Mouse (Mus musculus): ENCODE data around the gene Cd48. TPM values are rescaled to one million over a fixed set of nuclear protein-coding genes. Genes with fewer than 3 reads are reported as not detected.
"Not testable (repeated sequence)": the region's sequence is repeated elsewhere in the genome, so short reads cannot be mapped to it uniquely, and the experiment has no call there.

Cd48 gene
- polyA plus RNA-seq, 1 experiment from 2014 or later: 5.0 TPM

GRCm38 (mm10) chr1:171652734-171653133 lies 29.1 kb upstream of the Cd48 start, which contains the start of gene Slamf7:
TSS of gene Slamf7 (minus strand) at chr1:171653035.
- 86% methylated on average over 5 of the region's 5 CpGs for WGBS
- no peak for ATAC-seq (ENCODE audit: low read depth)

DNA sequence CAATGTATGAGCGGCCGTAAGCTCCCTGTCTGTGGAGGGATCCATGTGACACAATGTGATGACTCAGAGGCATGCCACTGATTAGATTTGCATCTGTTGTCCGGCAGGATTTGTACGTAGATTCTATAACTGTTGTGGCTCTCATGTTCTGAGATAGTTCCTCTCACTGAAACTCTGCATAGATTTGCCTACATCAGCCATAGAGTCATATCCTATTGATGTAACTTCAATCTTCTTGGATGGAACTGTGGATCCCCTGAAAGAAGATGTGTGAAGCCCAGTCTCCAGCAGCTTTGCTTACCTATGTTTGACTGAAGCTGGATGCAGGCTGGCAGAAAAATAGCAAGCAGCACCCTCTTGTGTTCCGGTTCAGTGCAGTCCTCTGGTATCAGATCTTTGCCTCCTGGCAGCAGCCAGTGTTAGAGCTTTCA lies 23.2 kb upstream of the Cd48 start:
- no peak overlapping the region for H3K4me2 ChIP-seq (ENCODE audit: low read depth, low read length)
- no peaks in the 10 kb centered on the region for H3K9me3 ChIP-seq (ENCODE audit: control insufficient read depth, low read length)
- H3K27me3 ChIP-seq (replicated peaks; ENCODE audit: control insufficient read depth, insufficient read depth, low read length): no peaks in the 10 kb centered on the region
- no peak overlapping the region for H3K27ac ChIP-seq (replicated peaks; ENCODE audit: low read depth, low read length)
- ATAC-seq (ENCODE audit: low read depth) (no peak), DNase-seq (ENCODE audit: low spot score) (no peak)
- H3K36me3 ChIP-seq (ENCODE audit: control insufficient read depth, insufficient read depth, low read length): no peaks in the 10 kb centered on the region
- WGBS: 69% methylated on average over 5 of the region's 5 CpGs
- no peak overlapping the region for H3K9ac ChIP-seq (ENCODE audit: low read depth, low read length)
- H3K4me1 ChIP-seq (ENCODE audit: control insufficient read depth, insufficient read depth, low read length): no peaks in the 10 kb centered on the region
- no peak overlapping the region for H3K4me3 ChIP-seq (ENCODE audit: low read depth, low read length)

More at GRCm38 (mm10) chr1:171652734-171653133, 29.1 kb upstream of the Cd48 start, which contains the start of gene Slamf7:
- Histone ChIP-seq H3K27me3 (replicated peaks; ENCODE audit: control insufficient read depth, insufficient read depth, low read length) (no peaks in the 10 kb centered on the region), H3K9ac (ENCODE audit: low read depth, low read length) (no peak within 1 kb of the TSS), H3K4me1 (ENCODE audit: control insufficient read depth, insufficient read depth, low read length) (no peaks in the 10 kb centered on the region), H3K9me3 (ENCODE audit: control insufficient read depth, low read length) (no peaks in the 10 kb centered on the region), H3K4me2 (ENCODE audit: low read depth, low read length) (no peak within 1 kb of the TSS), H3K4me3 (ENCODE audit: low read depth, low read length) (no peak within 1 kb of the TSS), H3K27ac (replicated peaks; ENCODE audit: low read depth, low read length) (no peak within 1 kb of the TSS), H3K36me3 (ENCODE audit: control insufficient read depth, insufficient read depth, low read length) (no peaks in the 10 kb centered on the region)
- DNase-seq (ENCODE audit: low spot score): no peak

- ATAC-seq (ENCODE audit: low read depth) (no peak), DNase-seq (ENCODE audit: low spot score) (no peak)
- no peaks in the 10 kb centered on the region for H3K36me3 ChIP-seq (ENCODE audit: control insufficient read depth, insufficient read depth, low read length)
- no peak overlapping the region for H3K9ac ChIP-seq (ENCODE audit: low read depth, low read length)
- H3K9me3 ChIP-seq (ENCODE audit: control insufficient read depth, low read length): no peaks in the 10 kb centered on the region
- no peaks in the 10 kb centered on the region for H3K4me1 ChIP-seq (ENCODE audit: control insufficient read depth, insufficient read depth, low read length)
- no peak overlapping the region for H3K27ac ChIP-seq (replicated peaks; ENCODE audit: low read depth, low read length)
- WGBS: 87% methylated on average over 1 of the region's 1 CpGs
- H3K4me3 ChIP-seq (ENCODE audit: low read depth, low read length): no peak overlapping the region
- H3K4me2 ChIP-seq (ENCODE audit: low read depth, low read length): no peak overlapping the region
- no peaks in the 10 kb centered on the region for H3K27me3 ChIP-seq (replicated peaks; ENCODE audit: control insufficient read depth, insufficient read depth, low read length)
Observed at GRCm38 (mm10) chr1:171660423-171660822, 21.4 kb upstream of the Cd48 start.

GRCm38 (mm10) chr1:171661482-171661881 lies 20.3 kb upstream of the Cd48 start:
- WGBS: 67% methylated on average over 2 of the region's 2 CpGs

DNA sequence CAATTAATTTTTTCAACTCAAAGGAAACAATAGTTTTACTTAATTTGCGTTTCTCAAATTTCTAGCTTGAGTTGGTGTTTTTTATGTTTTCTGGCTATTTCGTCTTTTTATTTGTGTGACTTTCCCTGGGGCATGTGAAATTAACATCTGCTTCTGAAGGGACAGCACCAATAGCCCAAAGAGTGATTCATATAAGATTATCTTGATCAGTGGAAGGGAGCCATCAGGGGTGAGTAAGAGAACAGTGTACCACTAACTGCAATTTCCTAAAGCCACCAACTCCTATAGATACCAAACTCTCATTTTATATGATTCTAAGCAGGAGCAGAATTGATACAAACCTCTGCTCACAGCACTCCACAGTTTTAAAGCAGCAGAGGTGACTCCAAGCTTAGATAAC lies 18.1 kb upstream of the Cd48 start:
- no peak for ATAC-seq (ENCODE audit: low read depth)
- H3K4me2 ChIP-seq (ENCODE audit: low read depth, low read length): no peak overlapping the region
- WGBS: 81% methylated on average over 2 of the region's 2 CpGs
- no peaks in the 10 kb centered on the region for H3K27me3 ChIP-seq (replicated peaks; ENCODE audit: control insufficient read depth, insufficient read depth, low read length)
- H3K9me3 ChIP-seq (ENCODE audit: control insufficient read depth, low read length): no peaks in the 10 kb centered on the region
- H3K4me3 ChIP-seq (ENCODE audit: low read depth, low read length): no peak overlapping the region
- H3K36me3 ChIP-seq (ENCODE audit: control insufficient read depth, insufficient read depth, low read length): no peaks in the 10 kb centered on the region
- H3K9ac ChIP-seq (ENCODE audit: low read depth, low read length): no peak overlapping the region
- no peak for DNase-seq (ENCODE audit: low spot score)
- no peaks in the 10 kb centered on the region for H3K4me1 ChIP-seq (ENCODE audit: control insufficient read depth, insufficient read depth, low read length)
- no peak overlapping the region for H3K27ac ChIP-seq (replicated peaks; ENCODE audit: low read depth, low read length)

More at GRCm38 (mm10) chr1:171661482-171661881, 20.3 kb upstream of the Cd48 start:
- H3K36me3 ChIP-seq (ENCODE audit: control insufficient read depth, insufficient read depth, low read length): no peaks in the 10 kb centered on the region
- no peak overlapping the region for H3K4me3 ChIP-seq (ENCODE audit: low read depth, low read length)
- H3K9ac ChIP-seq (ENCODE audit: low read depth, low read length): no peak overlapping the region
- H3K9me3 ChIP-seq (ENCODE audit: control insufficient read depth, low read length): no peaks in the 10 kb centered on the region
- no peak overlapping the region for H3K27ac ChIP-seq (replicated peaks; ENCODE audit: low read depth, low read length)
- DNase-seq (ENCODE audit: low spot score) (no peak), ATAC-seq (ENCODE audit: low read depth) (no peak)
- no peaks in the 10 kb centered on the region for H3K27me3 ChIP-seq (replicated peaks; ENCODE audit: control insufficient read depth, insufficient read depth, low read length)
- no peaks in the 10 kb centered on the region for H3K4me1 ChIP-seq (ENCODE audit: control insufficient read depth, insufficient read depth, low read length)
- H3K4me2 ChIP-seq (ENCODE audit: low read depth, low read length): no peak overlapping the region

DNA sequence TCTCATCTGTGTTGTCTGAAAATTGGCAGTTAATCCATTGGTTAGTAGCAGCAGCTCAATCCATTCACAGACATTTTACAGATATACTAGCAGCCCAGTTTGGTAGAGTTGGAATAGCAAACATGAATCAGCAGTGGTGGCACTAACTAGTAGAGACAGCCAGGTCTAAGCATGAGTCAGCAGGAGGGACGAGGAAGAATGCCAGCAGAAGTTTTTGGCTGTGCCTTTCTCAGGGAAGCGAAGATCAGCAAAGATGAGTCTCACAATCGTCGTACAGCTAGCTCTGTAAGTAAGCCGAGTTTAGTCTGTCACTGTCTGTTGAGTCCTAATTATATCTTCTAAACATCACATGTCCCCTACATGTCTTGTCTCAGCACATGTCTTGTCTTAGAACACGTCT lies 15.5 kb upstream of the Cd48 start:
- no peak for ATAC-seq (ENCODE audit: low read depth)

DNA sequence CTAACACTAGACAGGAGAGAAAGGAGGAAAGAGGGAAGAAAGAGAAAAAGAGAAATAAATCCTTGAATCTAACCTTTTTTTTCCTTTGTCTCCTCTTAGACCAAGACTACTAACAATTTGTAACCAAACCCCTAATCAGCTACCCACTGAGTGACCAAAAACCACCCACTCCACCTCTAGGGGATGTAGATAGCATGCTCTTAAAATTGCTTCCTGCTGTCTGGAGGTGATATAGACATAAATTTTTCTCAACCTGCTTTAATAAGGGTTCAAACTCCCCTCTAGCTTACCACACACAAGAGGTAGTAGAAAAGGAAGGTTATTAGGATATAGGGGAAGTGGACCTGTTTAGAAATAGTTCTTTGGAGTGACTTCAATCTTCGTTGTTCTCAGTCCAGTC lies 14.6 kb upstream of the Cd48 start:
- Histone ChIP-seq H3K4me2 (ENCODE audit: low read depth, low read length) (no peak overlapping the region), H3K27ac (replicated peaks; ENCODE audit: low read depth, low read length) (no peak overlapping the region), H3K27me3 (replicated peaks; ENCODE audit: control insufficient read depth, insufficient read depth, low read length) (no peaks in the 10 kb centered on the region), H3K9me3 (ENCODE audit: control insufficient read depth, low read length) (no peaks in the 10 kb centered on the region), H3K9ac (ENCODE audit: low read depth, low read length) (no peak overlapping the region), H3K4me3 (ENCODE audit: low read depth, low read length) (no peak overlapping the region), H3K36me3 (ENCODE audit: control insufficient read depth, insufficient read depth, low read length) (no peaks in the 10 kb centered on the region), H3K4me1 (ENCODE audit: control insufficient read depth, insufficient read depth, low read length) (no peaks in the 10 kb centered on the region)
- no peak for DNase-seq (ENCODE audit: low spot score)
- ATAC-seq (ENCODE audit: low read depth): no peak
- 80% methylated on average over 1 of the region's 1 CpGs for WGBS

More for the DNA sequence above, 15.5 kb upstream of the Cd48 start:
- H3K4me3 ChIP-seq (ENCODE audit: low read depth, low read length): no peak overlapping the region
- no peak overlapping the region for H3K4me2 ChIP-seq (ENCODE audit: low read depth, low read length)
- no peaks in the 10 kb centered on the region for H3K27me3 ChIP-seq (replicated peaks; ENCODE audit: control insufficient read depth, insufficient read depth, low read length)
- no peak for DNase-seq (ENCODE audit: low spot score)
- no peak overlapping the region for H3K27ac ChIP-seq (replicated peaks; ENCODE audit: low read depth, low read length)
- no peaks in the 10 kb centered on the region for H3K4me1 ChIP-seq (ENCODE audit: control insufficient read depth, insufficient read depth, low read length)
- H3K9ac ChIP-seq (ENCODE audit: low read depth, low read length): no peak overlapping the region
- H3K9me3 ChIP-seq (ENCODE audit: control insufficient read depth, low read length): no peaks in the 10 kb centered on the region
- no peaks in the 10 kb centered on the region for H3K36me3 ChIP-seq (ENCODE audit: control insufficient read depth, insufficient read depth, low read length)
- WGBS: 82% methylated on average over 6 of the region's 6 CpGs

- not testable (repeated sequence) for H3K4me2 ChIP-seq (ENCODE audit: low read depth, low read length); H3K9me3 ChIP-seq (ENCODE audit: control insufficient read depth, low read length); H3K27me3 ChIP-seq (replicated peaks; ENCODE audit: control insufficient read depth, insufficient read depth, low read length); DNase-seq (ENCODE audit: low spot score); H3K4me1 ChIP-seq (ENCODE audit: control insufficient read depth, insufficient read depth, low read length); H3K4me3 ChIP-seq (ENCODE audit: low read depth, low read length); ATAC-seq (ENCODE audit: low read depth); H3K36me3 ChIP-seq (ENCODE audit: control insufficient read depth, insufficient read depth, low read length); H3K27ac ChIP-seq (replicated peaks; ENCODE audit: low read depth, low read length); H3K9ac ChIP-seq (ENCODE audit: low read depth, low read length)
- 77% methylated on average over 2 of the region's 2 CpGs for WGBS
Observed at GRCm38 (mm10) chr1:171672451-171672850, 9.4 kb upstream of the Cd48 start.

GRCm38 (mm10) chr1:171672854-171673475 lies 8.8 kb upstream of the Cd48 start:
- ATAC-seq (ENCODE audit: low read depth) (no peak), DNase-seq (ENCODE audit: low spot score) (no peak)
- Histone ChIP-seq H3K4me3 (ENCODE audit: low read depth, low read length) (no peak overlapping the region), H3K4me1 (ENCODE audit: control insufficient read depth, insufficient read depth, low read length) (no peaks in the 10 kb centered on the region), H3K27me3 (replicated peaks; ENCODE audit: control insufficient read depth, insufficient read depth, low read length) (no peaks in the 10 kb centered on the region), H3K4me2 (ENCODE audit: low read depth, low read length) (no peak overlapping the region), H3K36me3 (ENCODE audit: control insufficient read depth, insufficient read depth, low read length) (no peaks in the 10 kb centered on the region), H3K9ac (ENCODE audit: low read depth, low read length) (no peak overlapping the region), H3K9me3 (ENCODE audit: control insufficient read depth, low read length) (no peaks in the 10 kb centered on the region), H3K27ac (replicated peaks; ENCODE audit: low read depth, low read length) (no peak overlapping the region)
- 74% methylated on average over 5 of the region's 5 CpGs for WGBS
